33 mouse cellular contexts compared by ENCODE assay signal in the genomic region with DNA sequence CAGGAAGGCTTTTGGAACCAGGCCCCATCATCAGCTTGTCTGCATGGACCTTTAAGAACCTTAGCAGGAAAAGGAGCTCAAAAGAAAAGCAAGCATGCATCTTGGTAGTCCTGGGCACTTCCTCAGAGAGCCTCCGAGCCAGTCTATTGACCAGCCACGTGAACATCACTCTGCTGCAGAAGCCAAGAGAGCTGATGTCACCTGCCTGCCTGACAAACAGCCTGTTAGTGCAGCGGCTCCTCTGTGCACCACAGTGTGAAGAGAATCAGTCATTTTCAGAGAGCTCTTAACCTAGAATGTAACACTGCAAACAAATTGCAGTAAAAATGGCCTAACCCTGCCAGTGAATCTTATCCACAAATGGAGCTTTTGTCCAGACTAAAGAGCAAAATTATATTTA. TPM values are rescaled to one million over a fixed set of nuclear protein-coding genes. Genes with fewer than 3 reads are reported as not detected.
DNase-seq lines count a peak whose midpoint lies in the region; ATAC-seq lines count a peak whose summit lies in the region.
"Had no signal": no experiment of that assay in that cellular context is flagged by ENCODE, and none has a peak within 500 bp of the region (broad histone marks: within the 10 kb centered on the region; RNA-seq: fewer than 3 reads in every experiment).

No protein-coding gene starts in this region.

- no peaks in the 10 kb centered on the region for H3K27me3 ChIP-seq in forebrain, embryonic 12.5 days
- no peaks in the 10 kb centered on the region for H3K27me3 ChIP-seq in forebrain, embryonic 10.5 days (ENCODE audit: poor library complexity, severe bottlenecking)
- H3K27me3 ChIP-seq in hindbrain, embryonic 15.5 days, result no peaks in the 10 kb centered on the region
- H3K27me3 ChIP-seq in hindbrain, embryonic 11.5 days (ENCODE audit: control insufficient read depth, insufficient read depth, low read length), result no peaks in the 10 kb centered on the region
- H3K27me3 ChIP-seq in neural tube, embryonic 13.5 days, result no peaks in the 10 kb centered on the region
- no peaks in the 10 kb centered on the region for H3K27me3 ChIP-seq in neural tube, embryonic 15.5 days (replicated peaks)
- H3K27me3 ChIP-seq: embryonic facial prominence, embryonic 15.5 days; liver, embryonic 15.5 days; midbrain, embryonic 12.5 days; stomach, embryonic 15.5 days had no signal

- WGBS in forebrain, embryonic 12.5 days, result 60% methylated on average over 3 of the region's 3 CpGs
- 72% methylated on average over 3 of the region's 3 CpGs for WGBS in forebrain, embryonic 10.5 days
- 56% methylated on average over 3 of the region's 3 CpGs for WGBS in hindbrain, embryonic 15.5 days
- 70% methylated on average over 3 of the region's 3 CpGs for WGBS in hindbrain, embryonic 11.5 days
- WGBS in neural tube, embryonic 13.5 days, result 47% methylated on average over 3 of the region's 3 CpGs
- WGBS in neural tube, embryonic 15.5 days, result 35% methylated on average over 3 of the region's 3 CpGs

- no peak overlapping the region for H3K4me2 ChIP-seq in forebrain, embryonic 12.5 days
- H3K4me2 ChIP-seq in hindbrain, embryonic 15.5 days, result no peak overlapping the region
- no peak overlapping the region for H3K4me2 ChIP-seq in hindbrain, embryonic 11.5 days (replicated peaks; ENCODE audit: low read depth, low read length)
- no peak overlapping the region for H3K4me2 ChIP-seq in neural tube, embryonic 13.5 days
- no peak overlapping the region for H3K4me2 ChIP-seq in neural tube, embryonic 15.5 days
- H3K4me2 ChIP-seq: embryonic facial prominence, embryonic 15.5 days; liver, embryonic 15.5 days; lung, embryonic 14.5 days; midbrain, embryonic 12.5 days; stomach, embryonic 15.5 days had no signal

- H3K27ac ChIP-seq in forebrain, embryonic 12.5 days, result no peak overlapping the region
- no peak overlapping the region for H3K27ac ChIP-seq in forebrain, embryonic 10.5 days
- H3K27ac ChIP-seq in hindbrain, embryonic 15.5 days (replicated peaks), result peak overlapping the region; percentile 61
- H3K27ac ChIP-seq in hindbrain, embryonic 11.5 days (ENCODE audit: low read depth, low read length), result no peak overlapping the region
- H3K27ac ChIP-seq in neural tube, embryonic 13.5 days (replicated peaks), result peak overlapping the region; percentile 59; the same call in 1 of the 2 replicates
- no peak overlapping the region; the same call in 1 of the 2 replicates for H3K27ac ChIP-seq in neural tube, embryonic 15.5 days (replicated peaks)
- H3K27ac ChIP-seq: embryonic facial prominence, embryonic 10.5 days; embryonic facial prominence, embryonic 15.5 days; heart, embryonic 10.5 days; liver, embryonic 15.5 days; midbrain, embryonic 12.5 days; stomach, embryonic 15.5 days had no signal

- H3K9ac ChIP-seq in forebrain, embryonic 12.5 days, result no peak overlapping the region
- H3K9ac ChIP-seq in hindbrain, embryonic 15.5 days, result no peak overlapping the region
- no peak overlapping the region for H3K9ac ChIP-seq in hindbrain, embryonic 11.5 days (ENCODE audit: low read depth, low read length)
- H3K9ac ChIP-seq in neural tube, embryonic 13.5 days, result no peak overlapping the region
- no peak overlapping the region for H3K9ac ChIP-seq in neural tube, embryonic 15.5 days (replicated peaks)
- H3K9ac ChIP-seq: embryonic facial prominence, embryonic 15.5 days; liver, embryonic 15.5 days; lung, embryonic 14.5 days; midbrain, embryonic 12.5 days; stomach, embryonic 15.5 days had no signal

- no peak for DNase-seq in forebrain, embryonic 10.5 days (ENCODE audit: extremely low spot score, low spot score)
- DNase-seq in hindbrain, embryonic 11.5 days (ENCODE audit: low spot score), result no peak
- no peak for DNase-seq in neural tube, embryonic 10.5 days (ENCODE audit: extremely low spot score, low spot score)
- DNase-seq in lung, postnatal 4 days, result no peak
- DNase-seq: adrenal gland, adult 2 months; adrenal gland, postnatal 36 days; cerebellum, adult 8-10 months; cerebellum, postnatal 25 days; gastrocnemius, postnatal 14 days; heart, adult 11 months; heart, postnatal 4 days; kidney, adult 2 months; kidney, postnatal 36 days; liver; lung, embryonic 14.5 days; lung, postnatal 14 days; right cerebral cortex, postnatal 25 days had no signal

- 0 out of 2 replicates have a peak, but pooled peaks have one; percentile 36 for ATAC-seq in forebrain, embryonic 12.5 days (ENCODE audit: low FRiP score)
- peak; percentile 66; the same call in 1 of the 2 replicates for ATAC-seq in hindbrain, embryonic 15.5 days (ENCODE audit: low FRiP score, low read depth)
- no peak for ATAC-seq in hindbrain, embryonic 11.5 days (ENCODE audit: low FRiP score)
- no peak for ATAC-seq in neural tube, embryonic 13.5 days (ENCODE audit: low read depth)
- ATAC-seq in neural tube, embryonic 15.5 days (ENCODE audit: low FRiP score), result peak; percentile 59; the same call in 1 of the 2 replicates
- ATAC-seq: activated CD4-positive, CD25-positive, alpha-beta regulatory T cell, adult 4 months had no signal

- no peaks in the 10 kb centered on the region for H3K4me1 ChIP-seq in forebrain, embryonic 12.5 days
- H3K4me1 ChIP-seq in forebrain, embryonic 10.5 days, result no peaks in the 10 kb centered on the region
- H3K4me1 ChIP-seq in hindbrain, embryonic 15.5 days (replicated peaks), result no peaks in the 10 kb centered on the region
- no peaks in the 10 kb centered on the region for H3K4me1 ChIP-seq in hindbrain, embryonic 11.5 days (replicated peaks; ENCODE audit: control insufficient read depth, insufficient read depth, low read length)
- no peaks in the 10 kb centered on the region for H3K4me1 ChIP-seq in neural tube, embryonic 13.5 days (replicated peaks)
- no peaks in the 10 kb centered on the region for H3K4me1 ChIP-seq in neural tube, embryonic 15.5 days
- H3K4me1 ChIP-seq: embryonic facial prominence, embryonic 10.5 days; embryonic facial prominence, embryonic 15.5 days; heart, embryonic 10.5 days; liver, embryonic 15.5 days; midbrain, embryonic 12.5 days; stomach, embryonic 15.5 days had no signal

- H3K36me3 ChIP-seq in forebrain, embryonic 12.5 days (replicated peaks), result peaks cover 13% of the 10 kb centered on the region; the same call in 1 of the 2 replicates
- H3K36me3 ChIP-seq in forebrain, embryonic 10.5 days (replicated peaks), result peaks cover 56% of the 10 kb centered on the region
- H3K36me3 ChIP-seq in hindbrain, embryonic 15.5 days, result no peaks in the 10 kb centered on the region
- no peaks in the 10 kb centered on the region; the same call in 1 of the 2 replicates for H3K36me3 ChIP-seq in hindbrain, embryonic 11.5 days (ENCODE audit: control insufficient read depth, insufficient read depth, low read length)
- no peaks in the 10 kb centered on the region for H3K36me3 ChIP-seq in neural tube, embryonic 13.5 days
- no peaks in the 10 kb centered on the region for H3K36me3 ChIP-seq in neural tube, embryonic 15.5 days
- H3K36me3 ChIP-seq: embryonic facial prominence, embryonic 15.5 days; heart, embryonic 10.5 days; liver, embryonic 15.5 days; stomach, embryonic 15.5 days had no signal

- no peaks in the 10 kb centered on the region for H3K9me3 ChIP-seq in forebrain, embryonic 12.5 days
- no peaks in the 10 kb centered on the region for H3K9me3 ChIP-seq in forebrain, embryonic 10.5 days
- H3K9me3 ChIP-seq in hindbrain, embryonic 15.5 days, result no peaks in the 10 kb centered on the region
- H3K9me3 ChIP-seq in hindbrain, embryonic 11.5 days (ENCODE audit: control insufficient read depth, low read length), result no peaks in the 10 kb centered on the region
- H3K9me3 ChIP-seq in neural tube, embryonic 13.5 days, result no peaks in the 10 kb centered on the region
- no peaks in the 10 kb centered on the region for H3K9me3 ChIP-seq in neural tube, embryonic 15.5 days (replicated peaks)
- H3K9me3 ChIP-seq: embryonic facial prominence, embryonic 10.5 days; embryonic facial prominence, embryonic 15.5 days; heart, embryonic 10.5 days; liver, embryonic 15.5 days; midbrain, embryonic 12.5 days; stomach, embryonic 15.5 days had no signal

- no peak overlapping the region for H3K4me3 ChIP-seq in forebrain, embryonic 12.5 days (replicated peaks)
- H3K4me3 ChIP-seq in forebrain, embryonic 10.5 days, result no peak overlapping the region
- no peak overlapping the region for H3K4me3 ChIP-seq in hindbrain, embryonic 15.5 days
- no peak overlapping the region for H3K4me3 ChIP-seq in hindbrain, embryonic 11.5 days (ENCODE audit: low read depth, low read length)
- H3K4me3 ChIP-seq in neural tube, embryonic 13.5 days, result no peak overlapping the region
- no peak overlapping the region for H3K4me3 ChIP-seq in neural tube, embryonic 15.5 days (replicated peaks)
- H3K4me3 ChIP-seq: embryonic facial prominence, embryonic 10.5 days; embryonic facial prominence, embryonic 15.5 days; heart, embryonic 10.5 days; liver, embryonic 15.5 days; midbrain, embryonic 12.5 days; myocyte; stomach, embryonic 15.5 days had no signal

RNA-seq across cellular contexts. Expression of gene Ythdf1, which starts 50.7 kb away (rescaled TPM):
- polyA plus RNA-seq in forebrain, embryonic 12.5 days (2016; fragmentation: Nextera tagmentation; extraction: Ambion mirVana), result 62.6 and 64.5 TPM in 2 replicates
- 47.4 and 56.6 TPM in 2 replicates for polyA plus RNA-seq in forebrain, embryonic 10.5 days (2016; fragmentation: Nextera tagmentation; extraction: Ambion mirVana)
- 50.1 and 54.9 TPM in 2 replicates for polyA plus RNA-seq in hindbrain, embryonic 15.5 days (2015; fragmentation: Nextera tagmentation; extraction: Ambion mirVana)
- polyA plus RNA-seq in hindbrain, embryonic 11.5 days (2014; fragmentation: Nextera tagmentation; extraction: Ambion mirVana), result 57.3 and 69.4 TPM in 2 replicates
- polyA plus RNA-seq in neural tube, embryonic 13.5 days (2015; fragmentation: Nextera tagmentation; extraction: Ambion mirVana), result 50.7 and 55.9 TPM in 2 replicates
- polyA plus RNA-seq in neural tube, embryonic 15.5 days (2015; fragmentation: Nextera tagmentation; extraction: Ambion mirVana), result 48.2 and 50.0 TPM in 2 replicates

RNA-seq across cellular contexts. Expression of gene Birc7, which starts 58.8 kb away (rescaled TPM):
- polyA plus RNA-seq in forebrain, embryonic 12.5 days (2016; fragmentation: Nextera tagmentation; extraction: Ambion mirVana), result 0.11 and 0.41 TPM in 2 replicates
- polyA plus RNA-seq in forebrain, embryonic 10.5 days (2016; fragmentation: Nextera tagmentation; extraction: Ambion mirVana), result 0.54 and 0.56 TPM in 2 replicates
- 0.18 and 0.31 TPM in 2 replicates for polyA plus RNA-seq in hindbrain, embryonic 15.5 days (2015; fragmentation: Nextera tagmentation; extraction: Ambion mirVana)
- 0.49 and 0.65 TPM in 2 replicates for polyA plus RNA-seq in hindbrain, embryonic 11.5 days (2014; fragmentation: Nextera tagmentation; extraction: Ambion mirVana)
- 0.43 and 0.60 TPM in 2 replicates for polyA plus RNA-seq in neural tube, embryonic 13.5 days (2015; fragmentation: Nextera tagmentation; extraction: Ambion mirVana)
- polyA plus RNA-seq in neural tube, embryonic 15.5 days (2015; fragmentation: Nextera tagmentation; extraction: Ambion mirVana), result 0.20 TPM in 1 of 2 replicates, not detected in the other
- polyA plus RNA-seq: activated CD4-positive, CD25-positive, alpha-beta regulatory T cell, adult 4 months; adrenal gland, adult 2 months; C2C12; embryonic facial prominence, embryonic 15.5 days; kidney, adult 2 months; kidney, embryonic 16.5 days; limb, embryonic 11.5 days; liver, embryonic 15.5 days; myocyte; urinary bladder, adult 2 months had no signal

Comparison
In these comparisons a context has a peak if more than half of its experiments do, and no peak if none do; other contexts are left out.
1. ATAC-seq: peak in forebrain, embryonic 12.5 days (single experiment), hindbrain, embryonic 15.5 days (single experiment) and neural tube, embryonic 15.5 days (single experiment); none in hindbrain, embryonic 11.5 days (single experiment) and neural tube, embryonic 13.5 days (single experiment).
2. H3K27ac ChIP-seq: peak in hindbrain, embryonic 15.5 days (single experiment) and neural tube, embryonic 13.5 days (single experiment); none in forebrain, embryonic 12.5 days (single experiment), forebrain, embryonic 10.5 days (single experiment), hindbrain, embryonic 11.5 days (single experiment) and neural tube, embryonic 15.5 days (single experiment).